Mouse (Mus musculus): ENCODE data around the gene Aicda. TPM values are rescaled to one million over a fixed set of nuclear protein-coding genes. Genes with fewer than 3 reads are reported as not detected.
A peak's percentile ranks its signal among the peaks of the same experiment; 100 is the strongest.

Aicda gene
- polyA plus RNA-seq, 1 experiment from 2014 or later = 0.18 TPM

DNA sequence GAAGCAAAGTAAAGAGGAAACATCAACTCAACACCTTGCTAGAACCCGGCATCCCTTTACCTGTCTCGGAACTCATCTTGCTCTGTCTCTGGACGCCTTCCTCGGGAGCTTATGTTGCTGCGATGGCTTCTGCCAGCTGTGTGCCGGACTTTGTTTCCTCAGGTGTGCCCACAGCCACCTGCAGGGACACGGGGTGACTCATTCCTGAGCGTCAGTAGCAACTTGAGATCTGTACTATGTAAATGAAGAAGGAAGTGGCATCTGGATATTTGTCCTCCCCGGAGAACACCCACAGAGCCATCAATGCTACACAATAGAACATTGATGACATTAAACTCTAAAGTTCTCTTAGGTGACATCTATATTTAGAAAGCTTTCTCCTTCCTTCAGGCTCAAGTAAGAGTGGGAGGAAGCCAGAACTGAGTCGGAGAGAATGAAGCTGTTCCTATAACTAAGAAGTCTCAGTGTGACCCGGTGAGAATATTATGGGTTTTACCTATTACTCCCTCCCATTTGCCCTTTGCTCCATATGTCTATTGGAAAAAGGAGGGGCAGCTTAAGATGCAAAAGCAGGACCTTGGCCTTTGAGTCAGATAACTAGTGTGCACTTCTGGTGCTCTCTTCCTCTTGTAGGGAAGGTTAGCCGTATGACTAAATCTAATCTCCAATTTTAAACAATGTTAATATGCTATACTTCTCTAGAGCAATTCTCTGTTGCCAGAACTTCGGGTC lies 37.6 kb downstream of the Aicda start:
- H3K27me3 ChIP-seq = no peaks in the 10 kb centered on the region
- H3K36me3 ChIP-seq = no peaks in the 10 kb centered on the region
- no peak overlapping the region for H3K27ac ChIP-seq
- H3K4me1 ChIP-seq = no peaks in the 10 kb centered on the region
- H3K4me2 ChIP-seq = no peak overlapping the region
- H3K9me3 ChIP-seq = no peaks in the 10 kb centered on the region
- WGBS = 81% methylated on average over 13 of the region's 13 CpGs
- H3K4me3 ChIP-seq = no peak overlapping the region
- ATAC-seq (ENCODE audit: insufficient number of reproducible peaks, low FRiP score, low TSS enrichment, low read depth) = no peak
- H3K9ac ChIP-seq = no peak overlapping the region

DNA sequence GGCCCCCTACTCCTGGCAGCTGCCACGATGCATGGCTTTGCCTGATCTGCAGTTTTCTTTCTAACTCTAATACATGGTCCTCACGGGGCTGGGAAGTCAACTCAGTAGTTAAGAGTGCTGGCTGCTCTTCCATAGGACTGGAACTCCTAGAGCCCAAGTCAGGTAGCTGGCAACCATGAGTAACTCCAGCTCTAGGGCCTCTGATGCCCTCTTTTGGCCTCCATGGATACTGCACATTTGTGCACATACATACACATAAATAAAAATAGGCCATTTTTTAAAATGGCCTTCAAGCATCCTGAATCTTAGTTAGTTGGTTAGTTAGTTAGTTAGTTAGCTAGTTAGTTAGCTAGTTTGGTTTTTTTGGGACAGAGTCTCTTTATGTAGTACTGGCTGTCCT lies 39.3 kb downstream of the Aicda start:
- no peak for ATAC-seq (ENCODE audit: insufficient number of reproducible peaks, low FRiP score, low TSS enrichment, low read depth)
- 89% methylated on average over 2 of the region's 2 CpGs for WGBS
- Histone ChIP-seq H3K27me3 (no peaks in the 10 kb centered on the region), H3K4me1 (no peaks in the 10 kb centered on the region), H3K27ac (no peak overlapping the region), H3K4me3 (no peak overlapping the region), H3K9ac (no peak overlapping the region), H3K9me3 (no peaks in the 10 kb centered on the region), H3K36me3 (no peaks in the 10 kb centered on the region), H3K4me2 (no peak overlapping the region)

DNA sequence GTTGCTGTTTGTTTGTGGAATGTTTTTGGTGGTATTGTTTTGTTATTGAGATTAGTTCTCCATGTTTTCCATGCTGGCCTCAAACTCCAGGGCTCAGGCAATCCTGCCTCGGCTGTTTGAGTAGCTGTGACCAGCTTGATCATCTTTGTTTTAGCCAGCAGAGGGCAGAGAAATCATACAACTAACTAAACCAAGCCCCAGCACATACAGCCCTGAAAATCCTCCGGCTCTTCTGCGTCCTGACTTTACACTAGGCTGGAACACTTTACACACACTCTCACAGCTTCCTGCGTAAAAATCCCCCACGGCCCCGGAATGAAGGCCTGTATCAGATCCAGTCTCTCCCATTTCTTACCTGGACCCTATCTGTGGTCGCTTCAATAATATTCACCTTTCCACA lies 42.0 kb downstream of the Aicda start:
- Histone ChIP-seq H3K9me3 (no peaks in the 10 kb centered on the region), H3K9ac (no peak overlapping the region), H3K4me3 (no peak overlapping the region), H3K4me2 (no peak overlapping the region), H3K27ac (no peak overlapping the region), H3K4me1 (no peaks in the 10 kb centered on the region), H3K27me3 (no peaks in the 10 kb centered on the region), H3K36me3 (no peaks in the 10 kb centered on the region)
- 21% methylated on average over 7 of the region's 7 CpGs for WGBS
- no peak for ATAC-seq (ENCODE audit: insufficient number of reproducible peaks, low FRiP score, low TSS enrichment, low read depth)

GRCm38 (mm10) chr6:122596608-122597007 lies 43.0 kb downstream of the Aicda start:
- no peaks in the 10 kb centered on the region for H3K36me3 ChIP-seq
- WGBS = 83% methylated on average over 7 of the region's 7 CpGs
- no peak overlapping the region for H3K9ac ChIP-seq
- H3K4me3 ChIP-seq = no peak overlapping the region
- ATAC-seq (ENCODE audit: insufficient number of reproducible peaks, low FRiP score, low TSS enrichment, low read depth) = no peak
- no peaks in the 10 kb centered on the region for H3K4me1 ChIP-seq
- H3K4me2 ChIP-seq = no peak overlapping the region
- H3K27me3 ChIP-seq = no peaks in the 10 kb centered on the region
- H3K9me3 ChIP-seq = no peaks in the 10 kb centered on the region
- no peak overlapping the region for H3K27ac ChIP-seq

- H3K27me3 ChIP-seq = no peaks in the 10 kb centered on the region
- H3K9me3 ChIP-seq = no peaks in the 10 kb centered on the region
- WGBS = 96% methylated on average over 4 of the region's 4 CpGs
- no peaks in the 10 kb centered on the region for H3K4me1 ChIP-seq
- no peak overlapping the region for H3K4me2 ChIP-seq
- no peak overlapping the region for H3K9ac ChIP-seq
- no peak overlapping the region for H3K27ac ChIP-seq
- H3K4me3 ChIP-seq = no peak overlapping the region
- ATAC-seq (ENCODE audit: insufficient number of reproducible peaks, low FRiP score, low TSS enrichment, low read depth) = no peak
- H3K36me3 ChIP-seq = no peaks in the 10 kb centered on the region
These were observed 44.4 kb downstream of the Aicda start for GRCm38 (mm10) chr6:122598014-122598413.

GRCm38 (mm10) chr6:122598436-122598835 lies 44.8 kb downstream of the Aicda start:
- 87% methylated on average over 6 of the region's 6 CpGs for WGBS

DNA sequence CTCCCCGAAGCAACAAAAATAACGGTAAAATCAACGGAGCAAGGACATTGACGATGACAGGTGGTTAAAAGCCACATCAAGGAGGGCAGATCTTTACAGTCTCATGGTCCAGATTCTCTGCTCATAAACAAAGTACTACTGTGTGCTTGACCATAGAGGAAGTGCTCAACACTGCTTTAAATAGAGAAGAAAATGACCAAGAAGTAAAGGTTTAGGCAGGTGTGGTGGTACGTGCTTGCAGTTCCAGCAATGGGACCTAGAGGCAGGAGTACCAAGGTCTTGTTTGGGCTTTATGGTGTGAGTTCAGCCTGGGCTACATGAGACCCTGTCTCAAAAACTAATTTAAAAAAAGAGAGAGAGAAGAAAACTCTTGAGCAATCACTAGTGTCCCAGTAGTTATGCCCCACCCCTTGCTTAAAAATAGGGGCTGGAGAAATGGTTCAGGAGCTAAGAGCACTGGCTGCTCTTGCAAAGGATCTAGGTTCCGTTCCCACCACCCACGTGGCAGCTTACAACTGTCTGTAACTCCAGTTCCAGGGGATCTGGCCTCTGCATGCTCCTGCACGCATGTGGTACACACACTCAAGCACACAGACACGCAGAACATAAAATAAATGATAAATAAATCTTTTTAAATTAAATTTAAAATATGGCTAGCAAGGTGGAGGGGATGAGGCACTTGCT lies 45.6 kb downstream of the Aicda start:
- 88% methylated on average over 9 of the region's 9 CpGs for WGBS
- Histone ChIP-seq H3K27ac (no peak overlapping the region), H3K4me1 (no peaks in the 10 kb centered on the region), H3K27me3 (no peaks in the 10 kb centered on the region), H3K4me2 (no peak overlapping the region), H3K36me3 (no peaks in the 10 kb centered on the region), H3K4me3 (no peak overlapping the region), H3K9me3 (no peaks in the 10 kb centered on the region), H3K9ac (no peak overlapping the region)
- ATAC-seq (ENCODE audit: insufficient number of reproducible peaks, low FRiP score, low TSS enrichment, low read depth) = no peak

More at GRCm38 (mm10) chr6:122598436-122598835, 44.8 kb downstream of the Aicda start:
- no peaks in the 10 kb centered on the region for H3K36me3 ChIP-seq
- H3K27ac ChIP-seq = no peak overlapping the region
- H3K9ac ChIP-seq = no peak overlapping the region
- H3K9me3 ChIP-seq = no peaks in the 10 kb centered on the region
- H3K27me3 ChIP-seq = no peaks in the 10 kb centered on the region
- no peak overlapping the region for H3K4me2 ChIP-seq
- H3K4me1 ChIP-seq = no peaks in the 10 kb centered on the region
- no peak for ATAC-seq (ENCODE audit: insufficient number of reproducible peaks, low FRiP score, low TSS enrichment, low read depth)
- H3K4me3 ChIP-seq = no peak overlapping the region

DNA sequence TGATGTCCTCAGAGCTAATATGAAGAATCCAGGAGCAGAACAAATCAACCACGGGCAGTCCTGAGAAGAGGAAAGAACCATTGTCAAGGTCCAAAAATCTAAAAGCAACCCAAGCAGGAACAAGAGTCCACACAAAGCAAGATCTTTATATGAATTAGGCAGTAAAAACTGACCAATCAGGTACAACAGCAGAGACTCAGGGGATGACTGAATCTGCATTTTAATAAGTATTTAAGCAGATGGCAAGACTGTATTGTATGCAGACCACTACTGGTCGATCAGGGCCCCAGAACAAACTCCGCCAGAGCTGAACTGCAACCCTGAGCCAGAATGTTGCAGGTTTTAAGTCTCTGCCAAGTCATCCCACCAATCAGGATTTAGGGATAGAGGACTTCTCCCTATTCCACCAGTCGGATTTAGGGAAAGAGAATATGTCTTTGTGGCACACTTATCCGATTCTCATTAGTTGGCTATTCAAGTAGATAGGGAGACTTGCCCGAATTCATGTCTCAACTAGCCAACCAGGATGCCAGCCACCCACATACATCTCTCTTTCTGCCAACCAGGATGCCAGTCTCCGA lies 46.6 kb downstream of the Aicda start:
- Histone ChIP-seq H3K27ac (no peak overlapping the region), H3K4me1 (no peaks in the 10 kb centered on the region), H3K9ac (no peak overlapping the region), H3K36me3 (no peaks in the 10 kb centered on the region), H3K27me3 (no peaks in the 10 kb centered on the region), H3K4me3 (no peak overlapping the region), H3K4me2 (no peak overlapping the region), H3K9me3 (no peaks in the 10 kb centered on the region)
- WGBS = 80% methylated on average over 7 of the region's 7 CpGs
- ATAC-seq (ENCODE audit: insufficient number of reproducible peaks, low FRiP score, low TSS enrichment, low read depth) = no peak

GRCm38 (mm10) chr6:122601031-122601430 lies 47.4 kb downstream of the Aicda start:
- Histone ChIP-seq H3K27me3 (no peaks in the 10 kb centered on the region), H3K36me3 (no peaks in the 10 kb centered on the region), H3K9ac (no peak overlapping the region), H3K4me3 (no peak overlapping the region), H3K27ac (no peak overlapping the region), H3K9me3 (no peaks in the 10 kb centered on the region), H3K4me2 (no peak overlapping the region), H3K4me1 (no peaks in the 10 kb centered on the region)
- no peak for ATAC-seq (ENCODE audit: insufficient number of reproducible peaks, low FRiP score, low TSS enrichment, low read depth)
- WGBS = 87% methylated on average over 4 of the region's 4 CpGs

DNA sequence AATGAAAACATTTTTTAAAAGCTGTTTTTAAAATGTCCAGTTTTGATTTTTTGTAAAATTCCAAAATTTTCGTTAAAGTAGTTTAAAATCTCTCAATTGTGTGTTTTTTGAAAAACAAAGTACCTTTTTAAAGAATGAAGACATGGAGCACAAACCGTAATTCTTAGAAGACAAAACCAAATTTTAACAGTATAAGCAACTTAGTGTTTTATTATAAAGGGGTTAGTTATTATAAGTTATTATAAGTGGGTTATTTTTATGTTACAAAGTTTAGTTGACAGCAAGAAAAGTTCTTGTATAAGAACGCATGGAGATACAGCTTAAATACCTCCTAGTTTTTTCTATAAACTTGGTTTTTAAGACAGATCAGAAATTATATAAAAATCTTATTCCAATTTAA lies 48.0 kb downstream of the Aicda start:
- Histone ChIP-seq H3K27me3 (no peaks in the 10 kb centered on the region), H3K36me3 (no peaks in the 10 kb centered on the region), H3K4me2 (peak overlapping the region; percentile 58), H3K9me3 (no peaks in the 10 kb centered on the region), H3K27ac (no peak overlapping the region), H3K4me1 (no peaks in the 10 kb centered on the region), H3K4me3 (no peak overlapping the region), H3K9ac (no peak overlapping the region)
- no peak for ATAC-seq (ENCODE audit: insufficient number of reproducible peaks, low FRiP score, low TSS enrichment, low read depth)
- WGBS = 77% methylated on average over 3 of the region's 3 CpGs

GRCm38 (mm10) chr6:122602242-122602991 lies 48.8 kb downstream of the Aicda start, which contains the start of gene Apobec1:
TSS of gene Apobec1 (minus strand) at chr6:122602444.
- no peaks in the 10 kb centered on the region for H3K9me3 ChIP-seq
- H3K36me3 ChIP-seq = no peaks in the 10 kb centered on the region
- 0 out of 2 replicates have a peak within 1 kb of the TSS, but pooled peaks have one; percentile 20 for H3K9ac ChIP-seq
- no peaks in the 10 kb centered on the region for H3K27me3 ChIP-seq
- peak within 1 kb of the TSS; percentile 60 for H3K27ac ChIP-seq
- H3K4me1 ChIP-seq = no peaks in the 10 kb centered on the region
- peak within 1 kb of the TSS; percentile 58 for H3K4me2 ChIP-seq
- WGBS = 2% methylated on average over 22 of the region's 22 CpGs
- peak within 1 kb of the TSS; percentile 50 for H3K4me3 ChIP-seq
- ATAC-seq (ENCODE audit: insufficient number of reproducible peaks, low FRiP score, low TSS enrichment, low read depth) = no peak; the same call in 1 of the 2 replicates

DNA sequence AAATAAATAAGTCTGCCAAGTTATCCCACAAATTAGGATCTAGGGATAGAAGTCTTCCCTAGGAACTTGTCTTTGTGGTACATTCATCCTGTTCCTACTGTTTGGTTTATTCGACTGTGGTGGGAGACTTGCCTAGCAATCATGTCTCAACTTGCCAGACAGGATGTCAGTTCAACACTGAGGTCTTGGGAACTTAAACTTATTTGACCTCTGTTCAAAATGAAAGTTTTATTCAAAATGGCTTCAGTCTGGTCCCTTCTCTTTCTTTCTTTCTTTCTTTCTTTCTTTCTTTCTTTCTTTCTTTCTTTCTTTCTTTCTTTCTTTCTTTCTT lies 49.4 kb downstream of the Aicda start:
- ATAC-seq (ENCODE audit: insufficient number of reproducible peaks, low FRiP score, low TSS enrichment, low read depth) = no peak
- no peaks in the 10 kb centered on the region for H3K9me3 ChIP-seq
- no peak overlapping the region for H3K27ac ChIP-seq
- WGBS = 32% methylated on average over 1 of the region's 1 CpGs
- no peaks in the 10 kb centered on the region for H3K4me1 ChIP-seq
- no peak overlapping the region for H3K4me3 ChIP-seq
- no peak overlapping the region for H3K9ac ChIP-seq
- H3K36me3 ChIP-seq = no peaks in the 10 kb centered on the region
- no peaks in the 10 kb centered on the region for H3K27me3 ChIP-seq
- H3K4me2 ChIP-seq = peak overlapping the region; percentile 58; the same call in 1 of the 2 replicates
